Mouse (Mus musculus): ENCODE measurements at regions not wholly inside any gene's neighbourhood (a gene's known extent, or its start where the extent isn't known, plus 50 kb on each side); places are given as distances from the start of the nearest gene placed in this dataset.

DNA sequence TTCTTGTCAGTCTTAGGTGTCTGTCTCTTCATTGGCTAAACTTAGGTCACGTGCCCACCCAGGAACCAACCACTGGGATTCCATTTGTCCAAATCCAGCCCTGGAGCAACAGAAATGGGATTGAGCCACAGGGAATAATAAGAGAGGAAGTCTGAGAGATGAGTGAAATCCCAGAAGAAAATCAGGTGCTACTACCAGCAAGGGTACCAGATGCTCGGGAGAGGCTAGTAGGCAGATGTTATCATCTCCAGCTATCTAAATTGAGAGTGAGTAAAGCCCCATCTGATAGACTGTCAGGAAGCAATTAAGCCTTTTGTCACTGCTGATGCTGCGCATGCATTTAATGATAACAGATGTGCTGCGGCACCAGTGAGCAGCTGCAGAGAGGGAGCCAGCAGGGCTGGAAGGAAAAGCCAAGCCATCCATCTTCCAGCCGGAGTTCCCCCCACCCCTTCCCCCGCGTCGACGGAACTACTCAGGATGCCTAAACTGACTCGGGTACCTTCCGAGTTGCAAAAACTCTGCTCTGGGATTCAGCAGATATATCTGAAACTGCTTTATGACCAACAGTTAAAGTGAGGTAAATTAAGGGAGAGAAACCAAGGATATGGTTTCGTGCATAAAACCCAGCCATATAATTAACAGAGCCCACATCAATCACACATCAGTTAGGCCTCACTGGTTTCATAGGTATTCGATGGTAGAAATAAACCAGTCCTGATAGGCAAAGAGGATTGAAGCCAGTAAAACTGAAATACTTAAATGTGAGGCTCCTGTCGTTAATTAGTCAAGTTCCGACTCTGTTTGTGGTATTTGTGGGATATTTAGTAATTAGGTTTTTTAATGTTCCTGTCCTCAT lies 53.1 kb upstream of the Fam78b start:
- intact Hi-C loops (cut with DNase I) = no loop called here
- no peak for DNase-seq (ENCODE audit: low spot score in 2 of 2)

All from left cerebral cortex, postnatal 14 days (tissue).